Mouse (Mus musculus) c-Kit-positive CD71-positive TER-119-negative erythroid progenitor cells, embryonic 14.5 days (primary cell): ENCODE results near the gene Cped1.

Experiments
- DNase-seq: peaks from one replicate; pipeline ENCODE4 v3.0.0-alpha.2; 2013; ENCODE audit warnings: low read depth

Cped1 gene

GRCm38 (mm10) chr6:22168388-22168787, 182.7 kb downstream of the Cped1 start:
- no peak for DNase-seq

- DNase-seq, result no peak
These were observed 193.1 kb downstream of the Cped1 start for GRCm38 (mm10) chr6:22178721-22179295.

- DNase-seq, result no peak
These were observed 194.6 kb downstream of the Cped1 start for GRCm38 (mm10) chr6:22180316-22180715.

GRCm38 (mm10) chr6:22186967-22187366, 201.3 kb downstream of the Cped1 start:
- DNase-seq, result no peak

- DNase-seq, result no peak
These were observed 203.9 kb downstream of the Cped1 start for GRCm38 (mm10) chr6:22189346-22190335.

- no peak for DNase-seq
These were observed 212.9 kb downstream of the Cped1 start for GRCm38 (mm10) chr6:22198603-22199002.

GRCm38 (mm10) chr6:22199473-22199872, 213.8 kb downstream of the Cped1 start:
- DNase-seq, result no peak

- no peak for DNase-seq
These were observed 214.4 kb downstream of the Cped1 start for GRCm38 (mm10) chr6:22200133-22200532.

GRCm38 (mm10) chr6:22201879-22202278, 216.2 kb downstream of the Cped1 start:
- no peak for DNase-seq

- DNase-seq, result no peak
These were observed 219.5 kb downstream of the Cped1 start for GRCm38 (mm10) chr6:22205030-22205750.

GRCm38 (mm10) chr6:22205751-22206121, 220.0 kb downstream of the Cped1 start:
- no peak for DNase-seq

- no peak for DNase-seq
These were observed 220.5 kb downstream of the Cped1 start for GRCm38 (mm10) chr6:22206179-22206578.

GRCm38 (mm10) chr6:22206630-22207293, 221.0 kb downstream of the Cped1 start:
- no peak for DNase-seq

GRCm38 (mm10) chr6:22212158-22212557, 226.4 kb downstream of the Cped1 start:
- no peak for DNase-seq

GRCm38 (mm10) chr6:22213187-22213586, 227.5 kb downstream of the Cped1 start:
- no peak for DNase-seq

- no peak for DNase-seq
These were observed 228.1 kb downstream of the Cped1 start for GRCm38 (mm10) chr6:22213813-22214212.

- DNase-seq, result no peak
These were observed 228.9 kb downstream of the Cped1 start for GRCm38 (mm10) chr6:22214665-22215064.

GRCm38 (mm10) chr6:22216276-22216973, 230.7 kb downstream of the Cped1 start:
- DNase-seq, result no peak

- no peak for DNase-seq
These were observed 235.4 kb downstream of the Cped1 start for GRCm38 (mm10) chr6:22221134-22221533.

GRCm38 (mm10) chr6:22222087-22222486, 236.4 kb downstream of the Cped1 start:
- no peak for DNase-seq

GRCm38 (mm10) chr6:22222947-22223346, 237.2 kb downstream of the Cped1 start:
- DNase-seq, result no peak
